Mouse (Mus musculus): Measurements from ENCODE around the gene Nptxr. TPM values are rescaled to one million over a fixed set of nuclear protein-coding genes. Genes with fewer than 3 reads are reported as not detected.

Gene Nptxr
- total RNA-seq (2015; ENCODE audit: low replicate concordance) (not detected in 2 replicates), total RNA-seq (2017; ENCODE audit: low replicate concordance) (0.53 TPM in 1 of 2 replicates, not detected in the other)

DNA sequence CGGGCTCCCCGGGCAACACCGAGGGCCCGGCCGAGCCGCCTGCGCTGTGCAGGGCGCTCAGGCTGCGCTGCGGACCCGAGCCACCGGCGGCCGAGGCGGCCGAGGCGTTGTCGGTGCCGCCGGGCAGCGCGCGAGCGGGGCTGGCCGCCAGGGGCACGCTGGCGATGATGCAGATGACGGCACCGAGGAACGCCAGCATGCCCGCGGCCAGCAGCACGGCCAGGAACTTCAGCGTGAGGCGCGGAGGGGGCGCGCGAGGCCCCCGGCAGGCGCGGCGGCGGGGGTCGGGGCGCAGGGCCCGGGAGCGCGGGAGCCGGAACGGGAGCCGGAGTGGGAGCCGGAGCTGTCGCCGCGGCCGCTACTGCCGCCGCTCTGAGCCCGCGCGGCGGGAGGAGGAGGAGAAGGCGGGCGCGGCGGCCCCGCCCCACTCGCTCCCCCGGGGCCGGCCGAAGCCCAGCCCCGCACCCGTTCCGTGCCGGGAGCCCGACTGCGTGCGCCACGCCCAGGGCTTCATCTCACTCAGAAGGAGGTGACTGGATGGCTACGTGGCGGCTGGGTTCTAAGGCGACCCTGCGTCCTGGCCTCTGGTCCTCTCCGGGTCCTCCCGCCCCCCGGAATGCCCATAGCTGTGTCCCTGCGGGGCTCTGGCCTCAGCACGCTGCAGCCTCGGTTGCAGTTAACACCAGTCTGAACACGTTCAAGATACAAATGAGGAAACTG, at the start of gene Nptxr:
Gene Nptxr (minus strand): TSS at position 415 of the 720 bp plus-strand sequence.
- ATAC-seq (replicated peaks; ENCODE audit: low FRiP score, poor library complexity, severe bottlenecking): no peak

DNA sequence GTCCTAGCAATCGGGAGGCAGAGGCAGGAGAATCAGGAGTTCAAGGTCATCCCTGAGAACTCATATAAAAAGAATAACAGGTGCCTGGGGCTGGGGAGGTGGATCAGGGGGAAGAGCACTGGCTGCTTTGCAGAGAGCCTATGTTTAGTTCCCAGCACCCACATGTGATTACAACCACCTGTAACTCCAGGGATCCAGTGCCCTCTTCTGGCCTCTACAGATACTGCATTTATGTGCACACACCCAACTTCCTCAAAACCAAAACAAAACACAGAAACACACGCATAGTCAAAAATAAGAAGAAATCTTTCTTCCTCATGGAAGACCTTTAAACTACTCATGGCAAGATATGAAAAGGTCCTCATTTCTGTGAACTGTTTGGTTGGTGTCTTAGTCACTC, 45.6 kb upstream of the Nptxr start:
- ATAC-seq (replicated peaks; ENCODE audit: low FRiP score, poor library complexity, severe bottlenecking): no peak

DNA sequence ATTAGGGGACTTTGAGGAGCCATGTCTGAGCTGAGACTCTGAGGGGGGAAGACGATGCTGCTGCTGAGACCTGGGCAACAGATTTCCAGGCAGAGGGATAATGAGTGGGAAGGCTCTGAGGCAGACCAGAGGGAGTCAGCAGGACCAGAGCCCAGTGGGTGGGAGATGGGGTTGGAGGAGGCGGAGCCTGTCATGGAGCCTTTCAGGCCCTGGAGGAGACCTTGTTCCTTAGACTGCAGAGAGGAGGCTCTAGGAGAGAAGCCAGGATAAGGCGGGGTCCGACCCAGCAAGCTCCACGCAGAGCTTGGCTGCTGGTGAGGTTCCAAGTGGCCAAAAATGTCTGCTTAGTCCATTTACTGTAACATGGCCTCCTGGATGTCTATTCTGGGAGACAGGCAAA, 42.5 kb upstream of the Nptxr start:
- ATAC-seq (replicated peaks; ENCODE audit: low FRiP score, poor library complexity, severe bottlenecking): no peak

GRCm38 (mm10) chr15:79845986-79846385, 41.4 kb upstream of the Nptxr start:
- no peak for ATAC-seq (replicated peaks; ENCODE audit: low FRiP score, poor library complexity, severe bottlenecking)

GRCm38 (mm10) chr15:79842985-79843384, 38.4 kb upstream of the Nptxr start:
- ATAC-seq (replicated peaks; ENCODE audit: low FRiP score, poor library complexity, severe bottlenecking): no peak

DNA sequence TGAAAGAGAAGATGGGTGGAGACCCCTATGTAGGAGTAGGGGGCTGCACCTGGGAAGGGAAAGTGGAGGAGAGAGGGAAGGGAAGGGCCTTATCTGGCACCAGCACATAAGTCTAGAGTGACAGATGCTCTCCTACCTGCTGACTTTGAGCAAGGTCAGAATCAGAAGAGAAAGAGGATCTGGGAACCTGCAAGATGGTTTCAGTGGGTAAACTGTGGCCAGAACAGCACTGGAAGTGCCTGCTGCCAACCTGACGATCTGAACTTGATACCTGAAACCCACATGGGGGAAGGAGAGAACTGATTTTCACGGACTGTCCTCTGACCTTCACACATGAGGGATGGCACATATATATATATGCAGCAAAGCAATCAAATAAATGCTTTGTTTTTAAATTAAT, 35.7 kb upstream of the Nptxr start:
- no peak for ATAC-seq (replicated peaks; ENCODE audit: low FRiP score, poor library complexity, severe bottlenecking)

DNA sequence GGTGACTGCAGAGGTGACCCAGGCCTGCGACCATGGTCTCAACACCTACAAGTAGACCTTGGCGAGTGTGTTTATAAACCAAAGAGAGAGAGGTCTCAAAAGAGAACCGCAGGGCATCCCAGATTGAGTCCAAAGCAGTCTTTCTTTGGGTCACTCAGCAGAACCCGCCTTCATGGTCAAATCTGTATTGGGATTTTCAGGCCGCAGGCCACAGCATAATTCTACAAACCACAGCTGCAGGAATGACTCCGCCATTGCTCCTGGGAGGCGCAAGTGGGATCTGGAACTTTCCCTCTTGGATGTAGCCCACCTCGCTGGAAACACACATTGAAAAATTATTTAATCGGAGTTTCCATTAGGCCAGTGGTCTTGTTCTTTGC, 30.3 kb upstream of the Nptxr start:
- ATAC-seq (replicated peaks; ENCODE audit: low FRiP score, poor library complexity, severe bottlenecking): no peak

- ATAC-seq (replicated peaks; ENCODE audit: low FRiP score, poor library complexity, severe bottlenecking): peak; percentile 68
These were observed 29.7 kb upstream of the Nptxr start, which contains the start of the genes Npcd and Cbx6 for GRCm38 (mm10) chr15:79834130-79834880. Npcd (minus strand) TSS chr15:79834237. Cbx6 (minus strand) TSS chr15:79834688.

- no peak for ATAC-seq (replicated peaks; ENCODE audit: low FRiP score, poor library complexity, severe bottlenecking)
These were observed 28.9 kb upstream of the Nptxr start for GRCm38 (mm10) chr15:79833251-79834050.

DNA sequence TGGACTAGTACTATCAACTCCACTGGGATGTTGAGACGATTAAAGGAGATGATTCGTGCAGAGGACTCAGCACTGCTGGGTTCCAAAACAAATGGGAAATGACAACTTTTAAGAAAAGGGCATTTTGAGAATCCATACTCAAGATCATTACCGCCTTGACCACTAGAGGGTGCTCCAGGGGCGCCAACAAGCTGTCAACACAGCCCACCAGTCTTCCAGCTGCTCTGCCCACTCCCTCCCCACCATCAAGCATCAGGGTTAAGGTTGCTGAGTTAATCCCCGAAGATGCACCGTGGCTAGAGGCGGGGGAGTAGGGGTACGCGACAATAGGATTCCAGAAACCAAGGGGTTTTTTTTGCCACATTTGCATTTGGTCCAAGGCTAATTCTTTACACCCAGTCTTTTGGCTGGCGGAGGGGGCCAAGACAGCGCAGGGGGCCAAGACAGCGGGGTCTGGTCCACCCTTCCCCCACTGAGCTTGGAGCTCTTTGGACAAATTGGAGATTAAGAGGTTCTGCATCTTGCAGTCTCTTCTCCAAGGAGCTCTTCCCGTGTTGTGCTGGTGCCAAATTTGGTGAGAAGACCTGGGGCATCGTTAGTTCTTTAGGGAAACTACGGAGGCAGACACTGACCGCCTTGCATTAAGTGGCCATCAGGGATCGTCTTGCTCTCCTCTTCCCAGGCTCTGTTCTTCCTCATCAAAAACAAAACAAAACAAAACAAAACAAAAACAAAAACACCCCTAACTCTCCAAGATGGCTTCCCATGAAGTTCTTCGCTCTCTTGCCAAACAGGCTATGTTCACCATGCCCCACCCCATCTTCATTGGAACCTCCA, 27.7 kb upstream of the Nptxr start:
- peak; percentile 68 for ATAC-seq (replicated peaks; ENCODE audit: low FRiP score, poor library complexity, severe bottlenecking)

DNA sequence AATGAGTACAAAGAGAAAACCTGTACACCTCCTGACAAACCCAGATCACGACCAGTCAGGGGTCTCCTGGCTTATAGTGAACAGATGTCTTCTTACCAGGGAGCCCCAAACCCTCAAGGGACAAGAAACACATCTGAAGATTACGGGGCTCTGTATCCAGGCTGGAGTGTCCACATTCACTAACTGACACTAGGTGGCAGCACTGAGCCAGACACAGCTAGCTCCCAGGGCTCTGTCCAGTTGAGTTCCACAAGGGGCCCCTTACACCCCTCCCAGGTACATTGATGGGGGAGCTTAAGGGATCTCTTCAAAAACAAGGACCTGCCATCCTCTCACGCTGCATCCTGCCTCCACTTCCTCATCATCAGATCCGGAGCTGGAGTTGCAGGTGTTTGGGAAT, 25.8 kb upstream of the Nptxr start:
- peak; percentile 61 for ATAC-seq (replicated peaks; ENCODE audit: low FRiP score, poor library complexity, severe bottlenecking)

- ATAC-seq (replicated peaks; ENCODE audit: low FRiP score, poor library complexity, severe bottlenecking): no peak
These were observed 24.9 kb upstream of the Nptxr start for GRCm38 (mm10) chr15:79829431-79829830.

DNA sequence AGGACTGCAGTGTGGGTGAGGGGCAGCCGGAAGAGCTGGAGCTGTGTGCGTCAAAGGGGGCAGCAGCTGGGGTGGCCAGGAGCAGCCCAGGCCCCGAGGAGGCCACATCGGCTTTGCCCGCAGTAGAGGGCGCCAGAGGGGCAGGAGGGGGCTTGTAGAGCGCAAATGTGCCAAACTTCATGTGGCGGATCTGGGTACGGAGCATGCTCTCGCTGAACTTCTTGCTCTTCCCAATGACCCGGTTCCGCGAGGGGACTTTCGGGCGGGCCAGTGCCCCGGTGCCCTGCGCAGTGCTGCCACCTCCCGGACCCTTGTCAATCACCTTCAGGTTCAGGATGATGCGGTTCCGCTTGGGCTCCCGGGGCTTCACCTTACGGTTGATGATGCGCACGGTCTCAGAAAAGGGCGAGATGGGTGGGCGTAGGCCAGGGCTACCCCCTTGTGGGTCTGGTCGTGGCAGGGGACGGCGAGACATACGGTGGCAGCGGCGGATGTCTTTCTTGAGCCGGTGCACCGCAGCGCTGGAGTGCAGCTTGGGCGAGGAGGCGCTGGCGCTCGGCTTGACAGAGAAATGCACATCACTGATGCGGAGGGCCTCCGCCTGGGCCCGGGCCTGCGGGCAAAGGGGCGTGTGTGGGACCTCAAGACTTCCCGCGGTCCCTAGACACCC, 23.9 kb upstream of the Nptxr start:
- ATAC-seq (replicated peaks; ENCODE audit: low FRiP score, poor library complexity, severe bottlenecking): no peak

DNA sequence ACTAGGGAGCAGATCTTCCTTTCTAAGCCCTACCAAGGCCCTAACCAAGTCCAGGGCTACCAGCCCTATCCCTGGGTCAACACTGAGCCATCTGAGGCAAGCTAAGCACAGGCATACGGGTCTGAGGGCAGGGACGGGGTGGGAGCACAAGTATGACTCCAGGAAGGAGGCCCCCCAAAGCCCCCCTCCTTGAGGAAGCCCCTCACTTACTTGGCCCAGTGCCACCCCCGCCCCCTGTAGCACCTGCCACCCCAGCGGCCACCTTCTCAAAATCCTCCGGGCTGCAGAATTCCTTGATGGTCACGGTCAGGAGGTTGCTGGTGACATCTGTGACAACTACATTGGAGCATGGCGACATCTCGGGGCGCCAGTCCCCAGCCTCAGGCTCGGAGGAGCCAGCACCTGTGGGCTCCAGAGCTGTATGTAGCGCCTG, 23.2 kb upstream of the Nptxr start:
- ATAC-seq (replicated peaks; ENCODE audit: low FRiP score, poor library complexity, severe bottlenecking): no peak

DNA sequence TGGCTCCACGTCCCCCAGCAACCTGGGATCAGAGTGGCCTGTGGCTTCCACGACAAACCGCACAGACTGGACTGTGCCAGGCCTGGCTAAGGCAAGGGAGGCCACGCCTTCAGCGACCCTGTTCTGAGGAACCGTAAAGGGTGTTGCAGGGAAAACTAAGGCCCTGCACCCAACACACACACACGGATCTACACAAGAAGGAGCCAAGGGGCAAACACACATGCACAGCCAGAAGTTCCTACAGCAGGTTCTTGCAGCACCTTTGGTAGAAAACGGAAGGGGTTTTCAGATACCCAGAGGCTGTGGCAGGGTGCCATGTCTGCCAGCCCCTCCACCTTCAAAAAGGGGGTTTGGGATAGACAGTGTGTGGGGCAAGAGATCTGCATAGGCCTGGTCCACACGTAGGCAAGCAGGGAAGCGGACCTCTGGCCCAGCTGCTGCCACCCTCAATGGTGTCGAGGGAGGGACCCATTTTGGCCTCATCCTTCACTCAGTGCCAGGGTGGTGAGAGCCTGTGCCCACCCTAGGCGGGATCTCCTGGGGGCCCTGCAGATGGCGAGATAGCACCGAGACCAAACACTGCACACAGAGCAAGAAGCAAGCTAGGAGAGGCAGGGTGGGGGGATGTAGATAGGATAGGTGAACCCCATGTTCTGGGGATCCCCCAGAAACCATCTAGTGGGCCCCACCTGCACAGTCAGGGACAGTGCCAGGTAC, 22.7 kb upstream of the Nptxr start:
- no peak for ATAC-seq (replicated peaks; ENCODE audit: low FRiP score, poor library complexity, severe bottlenecking)

GRCm38 (mm10) chr15:79826221-79826935, 21.8 kb upstream of the Nptxr start:
- ATAC-seq (replicated peaks; ENCODE audit: low FRiP score, poor library complexity, severe bottlenecking): no peak

DNA sequence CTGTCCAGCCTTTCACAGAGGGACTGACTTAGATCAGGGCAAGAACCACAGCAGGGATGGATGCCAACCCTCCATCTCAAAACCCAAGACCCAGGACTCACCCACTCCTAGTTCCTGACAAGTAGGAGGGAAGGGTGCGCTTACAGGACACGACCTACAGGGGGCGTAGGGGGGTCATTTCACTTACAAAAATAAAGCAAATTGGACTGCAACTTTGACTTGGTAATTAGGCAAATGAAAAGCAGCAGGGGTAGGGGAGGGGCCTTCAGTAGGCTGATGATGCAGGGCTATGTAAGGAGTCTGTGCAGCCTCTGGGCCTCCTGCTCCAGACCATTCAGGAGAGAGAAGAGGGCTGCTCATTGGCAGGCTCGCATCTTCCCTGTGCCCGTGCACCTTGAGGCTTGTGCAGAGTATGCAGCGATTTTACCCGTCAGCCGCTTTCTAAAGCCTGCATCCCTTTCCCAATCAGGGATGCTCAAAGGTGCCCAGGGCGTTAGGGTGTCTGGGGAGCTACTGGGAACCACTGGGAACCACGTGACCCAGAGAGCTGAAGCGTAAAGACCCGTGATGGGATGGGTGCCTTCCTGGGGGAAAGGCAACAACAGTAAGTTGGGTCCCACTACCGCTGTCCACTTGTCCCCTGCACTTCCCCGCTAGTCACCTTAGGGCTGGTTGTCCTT, 20.7 kb upstream of the Nptxr start:
- ATAC-seq (replicated peaks; ENCODE audit: low FRiP score, poor library complexity, severe bottlenecking): no peak
